Comparison of ENCODE assay signal across 16 mouse cellular contexts in the genomic region with DNA sequence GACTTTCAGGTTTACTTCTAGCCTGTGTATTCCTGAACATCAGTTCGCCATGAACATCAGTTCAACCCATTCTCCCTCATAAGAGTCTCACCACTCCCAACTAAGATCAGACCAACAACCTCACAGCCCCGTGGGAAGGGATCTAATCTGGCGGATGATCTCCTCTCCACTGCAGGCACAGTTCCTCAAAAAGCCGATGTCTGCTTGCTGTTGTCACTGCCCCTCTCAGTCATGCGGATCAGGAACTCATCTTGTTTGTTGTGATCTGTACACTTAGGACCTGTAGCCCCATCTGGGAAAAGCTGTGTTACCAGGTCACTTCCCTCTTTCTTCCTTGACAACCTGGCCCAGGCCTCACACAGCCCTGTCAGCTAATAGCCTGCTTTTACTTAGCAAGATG. TPM values are rescaled to one million over a fixed set of nuclear protein-coding genes. Genes with fewer than 3 reads are reported as not detected.
DNase-seq lines count a peak whose midpoint lies in the region; ATAC-seq and TF ChIP-seq lines count a peak whose summit lies in the region.
"Had no signal": no experiment of that assay in that cellular context is flagged by ENCODE, and none has a peak within 500 bp of the region (broad histone marks: within the 10 kb centered on the region; RNA-seq: fewer than 3 reads in every experiment).

No protein-coding gene starts in this region.

- DNase-seq in cerebellum, adult 2 months, result no peak
- DNase-seq in cerebellum, adult 11 months, result no peak
- peak; percentile 88 for DNase-seq in heart, adult 11 months
- DNase-seq in neural tube, embryonic 10.5 days (ENCODE audit: extremely low spot score, low spot score), result no peak
- no peak for DNase-seq in right cerebral cortex, postnatal 4 days
- DNase-seq: adrenal gland, postnatal 14 days; gastrocnemius, postnatal 10 days; kidney, adult 8-10 months; kidney, postnatal 36 days; thymus, postnatal 25 days had no signal

- no peak for ATAC-seq in heart, embryonic 11.5 days (replicated peaks; ENCODE audit: insufficient number of reproducible peaks, low FRiP score, low TSS enrichment)
- no peak for ATAC-seq in neural tube, embryonic 13.5 days (ENCODE audit: low read depth)

- no peak overlapping the region for H3K4me3 ChIP-seq in cerebellum, adult 2 months (replicated peaks; ENCODE audit: insufficient read depth, low read depth, low read length)
- H3K4me3 ChIP-seq in heart, embryonic 11.5 days (ENCODE audit: low read depth, low read length), result no peak overlapping the region
- no peak overlapping the region for H3K4me3 ChIP-seq in neural tube, embryonic 13.5 days
- H3K4me3 ChIP-seq: embryonic facial prominence, embryonic 13.5 days; limb, embryonic 12.5 days had no signal

- H3K27ac ChIP-seq in cerebellum, adult 2 months (ENCODE audit: insufficient read depth, low read length), result peak overlapping the region; percentile 78
- H3K27ac ChIP-seq in heart, embryonic 11.5 days (ENCODE audit: low read depth, low read length), result no peak overlapping the region
- H3K27ac ChIP-seq in neural tube, embryonic 13.5 days (replicated peaks), result peak overlapping the region; percentile 35
- H3K27ac ChIP-seq: embryonic facial prominence, embryonic 13.5 days; limb, embryonic 12.5 days; liver, embryonic 14.5 days had no signal

- WGBS in cerebellum, adult 2 months, result 48% methylated on average over 5 of the region's 5 CpGs
- 72% methylated on average over 5 of the region's 5 CpGs for WGBS in heart, embryonic 11.5 days (ENCODE audit: insufficient replicate concordance)
- 91% methylated on average over 5 of the region's 5 CpGs for WGBS in neural tube, embryonic 13.5 days

- TF ChIP-seq CTCF in cerebellum, adult 2 months (IDR thresholded peaks at IDR 0.05; ENCODE audit: borderline replicate concordance, insufficient read depth, low read depth, low read length), result no peak

- no peaks in the 10 kb centered on the region for H3K9me3 ChIP-seq in heart, embryonic 11.5 days (replicated peaks; ENCODE audit: control insufficient read depth, low read length)
- H3K9me3 ChIP-seq in neural tube, embryonic 13.5 days, result no peaks in the 10 kb centered on the region
- H3K9me3 ChIP-seq: embryonic facial prominence, embryonic 13.5 days; limb, embryonic 12.5 days had no signal

- no peak for TF ChIP-seq POLR2A in cerebellum, adult 2 months (IDR thresholded peaks at IDR 0.05; ENCODE audit: borderline replicate concordance, insufficient read depth, low read length)

- peaks cover 2% of the 10 kb centered on the region; the same call in 1 of the 2 replicates for H3K36me3 ChIP-seq in heart, embryonic 11.5 days (ENCODE audit: control insufficient read depth, insufficient read depth, low read length)
- H3K36me3 ChIP-seq in neural tube, embryonic 13.5 days, result peaks cover 15% of the 10 kb centered on the region

- H3K4me1 ChIP-seq in cerebellum, adult 2 months (ENCODE audit: control insufficient read depth, insufficient read depth, low read length), result peaks cover 16% of the 10 kb centered on the region
- peaks cover 18% of the 10 kb centered on the region for H3K4me1 ChIP-seq in heart, embryonic 11.5 days (ENCODE audit: control insufficient read depth, insufficient read depth, low read length)
- H3K4me1 ChIP-seq in neural tube, embryonic 13.5 days (replicated peaks), result peaks cover 45% of the 10 kb centered on the region
- H3K4me1 ChIP-seq: embryonic facial prominence, embryonic 13.5 days had no signal

- H3K4me2 ChIP-seq in heart, embryonic 11.5 days, result no peak overlapping the region
- H3K4me2 ChIP-seq in neural tube, embryonic 13.5 days, result no peak overlapping the region
- H3K4me2 ChIP-seq: embryonic facial prominence, embryonic 13.5 days; limb, embryonic 12.5 days had no signal

- no peaks in the 10 kb centered on the region for H3K27me3 ChIP-seq in cerebellum, adult 2 months (ENCODE audit: control insufficient read depth, insufficient read depth, low read length)
- H3K27me3 ChIP-seq in heart, embryonic 11.5 days (ENCODE audit: control insufficient read depth, insufficient read depth, low read length), result no peaks in the 10 kb centered on the region
- no peaks in the 10 kb centered on the region for H3K27me3 ChIP-seq in neural tube, embryonic 13.5 days
- H3K27me3 ChIP-seq: CH12.LX; embryonic facial prominence, embryonic 13.5 days; limb, embryonic 12.5 days had no signal

- H3K9ac ChIP-seq in heart, embryonic 11.5 days (ENCODE audit: low read depth, low read length), result no peak overlapping the region
- no peak overlapping the region for H3K9ac ChIP-seq in neural tube, embryonic 13.5 days
- H3K9ac ChIP-seq: embryonic facial prominence, embryonic 13.5 days; limb, embryonic 12.5 days; liver, embryonic 14.5 days had no signal

RNA-seq across cellular contexts. Expression of gene Ric8b, which starts 45.7 kb away (rescaled TPM):
- polyA plus RNA-seq in cerebellum, adult 2 months (2012; rRNA removed), result 41.5 and 43.3 TPM in 2 replicates
- polyA plus RNA-seq in heart, embryonic 11.5 days (2014; fragmentation: Nextera tagmentation; extraction: Ambion mirVana), result 17.1 and 18.9 TPM in 2 replicates
- 48.7 and 54.7 TPM in 2 replicates for polyA plus RNA-seq in neural tube, embryonic 13.5 days (2015; fragmentation: Nextera tagmentation; extraction: Ambion mirVana)
